Mouse (Mus musculus): ENCODE measurements at regions not wholly inside any gene's neighbourhood (a gene's known extent, or its start where the extent isn't known, plus 50 kb on each side); places are given as distances from the start of the nearest gene placed in this dataset.
A peak's percentile ranks its signal among the peaks of the same experiment; 100 is the strongest.

- peak; percentile 12 for DNase-seq (ENCODE audit: low spot score)
Measured at GRCm38 (mm10) chr17:49219512-49220197, 208.5 kb upstream of the Mocs1 start.

- no peak for DNase-seq (ENCODE audit: low spot score)
Measured at GRCm38 (mm10) chr17:49223212-49223611, 204.9 kb upstream of the Mocs1 start.

- DNase-seq (ENCODE audit: low spot score): no peak
Measured at GRCm38 (mm10) chr17:49223651-49224050, 204.5 kb upstream of the Mocs1 start.

- DNase-seq (ENCODE audit: low spot score): no peak
Measured at GRCm38 (mm10) chr17:49225255-49226015, 202.7 kb upstream of the Mocs1 start.

GRCm38 (mm10) chr17:49226016-49226400 lies 202.2 kb upstream of the Mocs1 start:
- no peak for DNase-seq (ENCODE audit: low spot score)

- DNase-seq (ENCODE audit: low spot score): peak; percentile 81
Measured at GRCm38 (mm10) chr17:49231287-49231686, 196.9 kb upstream of the Mocs1 start.

GRCm38 (mm10) chr17:49240097-49240496 lies 188.1 kb upstream of the Mocs1 start:
- DNase-seq (ENCODE audit: low spot score): no peak

GRCm38 (mm10) chr17:49243419-49243818 lies 184.7 kb upstream of the Mocs1 start:
- no peak for DNase-seq (ENCODE audit: low spot score)

- no peak for DNase-seq (ENCODE audit: low spot score)
Measured at GRCm38 (mm10) chr17:49245013-49245412, 183.1 kb upstream of the Mocs1 start.

GRCm38 (mm10) chr17:49247215-49247614 lies 180.9 kb upstream of the Mocs1 start:
- no peak for DNase-seq (ENCODE audit: low spot score)

GRCm38 (mm10) chr17:49250726-49251537 lies 177.2 kb upstream of the Mocs1 start:
- DNase-seq (ENCODE audit: low spot score): peak; percentile 10

GRCm38 (mm10) chr17:49252271-49252670 lies 175.9 kb upstream of the Mocs1 start:
- peak; percentile 31 for DNase-seq (ENCODE audit: low spot score)

GRCm38 (mm10) chr17:49258496-49258895 lies 169.7 kb upstream of the Mocs1 start:
- no peak for DNase-seq (ENCODE audit: low spot score)

- no peak for DNase-seq (ENCODE audit: low spot score)
Measured at GRCm38 (mm10) chr17:49262394-49262793, 165.8 kb upstream of the Mocs1 start.

GRCm38 (mm10) chr17:49266343-49266742 lies 161.8 kb upstream of the Mocs1 start:
- DNase-seq (ENCODE audit: low spot score): peak; percentile 18

- DNase-seq (ENCODE audit: low spot score): no peak
Measured at GRCm38 (mm10) chr17:49269943-49270342, 158.2 kb upstream of the Mocs1 start.

- no peak for DNase-seq (ENCODE audit: low spot score)
Measured at GRCm38 (mm10) chr17:49272661-49273448, 155.3 kb upstream of the Mocs1 start.

GRCm38 (mm10) chr17:49274936-49275335 lies 153.2 kb upstream of the Mocs1 start:
- no peak for DNase-seq (ENCODE audit: low spot score)

- DNase-seq (ENCODE audit: low spot score): no peak
Measured at GRCm38 (mm10) chr17:49275421-49275820, 152.7 kb upstream of the Mocs1 start.

GRCm38 (mm10) chr17:49275916-49276315 lies 152.2 kb upstream of the Mocs1 start:
- DNase-seq (ENCODE audit: low spot score): no peak

- no peak for DNase-seq (ENCODE audit: low spot score)
Measured at GRCm38 (mm10) chr17:49278541-49278940, 149.6 kb upstream of the Mocs1 start.

All from retina, embryonic 14.5 days (tissue).